Mouse (Mus musculus): Measurements from ENCODE around the gene Pdrg1. TPM values are rescaled to one million over a fixed set of nuclear protein-coding genes. Genes with fewer than 3 reads are reported as not detected.

Pdrg1 gene
- polyA plus RNA-seq, 1 experiment from 2014 or later = 256 TPM

DNA sequence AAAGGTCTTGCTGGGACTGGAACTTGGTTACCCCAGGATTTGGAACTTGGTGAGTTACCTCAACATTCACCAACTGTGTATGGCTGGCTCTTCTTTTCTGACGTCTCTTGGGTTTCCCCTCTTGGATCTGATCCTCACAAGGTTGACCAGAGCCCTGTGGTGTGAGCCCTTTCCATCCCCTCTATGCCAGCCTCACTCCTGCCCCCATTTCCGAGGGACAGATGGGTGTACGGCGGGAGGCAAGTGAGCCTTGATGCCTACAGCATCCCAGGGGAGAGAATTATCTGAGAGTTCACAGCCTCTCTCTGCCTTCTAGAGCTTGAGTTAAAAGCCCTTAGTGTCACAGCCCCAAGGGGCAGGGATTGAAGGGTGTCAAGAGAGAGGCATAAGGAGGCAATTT lies 12.3 kb upstream of the Pdrg1 start:
- Histone ChIP-seq H3K9me3 (replicated peaks) (no peaks in the 10 kb centered on the region), H3K4me3 (replicated peaks) (no peak overlapping the region), H3K9ac (replicated peaks) (no peak overlapping the region), H3K36me3 (no peaks in the 10 kb centered on the region), H3K4me1 (peaks cover 10% of the 10 kb centered on the region), H3K4me2 (no peak overlapping the region), H3K27ac (replicated peaks) (no peak overlapping the region), H3K27me3 (replicated peaks) (peaks cover 6% of the 10 kb centered on the region)
- ATAC-seq (ENCODE audit: low FRiP score) = no peak
- 62% methylated on average over 4 of the region's 4 CpGs for WGBS

DNA sequence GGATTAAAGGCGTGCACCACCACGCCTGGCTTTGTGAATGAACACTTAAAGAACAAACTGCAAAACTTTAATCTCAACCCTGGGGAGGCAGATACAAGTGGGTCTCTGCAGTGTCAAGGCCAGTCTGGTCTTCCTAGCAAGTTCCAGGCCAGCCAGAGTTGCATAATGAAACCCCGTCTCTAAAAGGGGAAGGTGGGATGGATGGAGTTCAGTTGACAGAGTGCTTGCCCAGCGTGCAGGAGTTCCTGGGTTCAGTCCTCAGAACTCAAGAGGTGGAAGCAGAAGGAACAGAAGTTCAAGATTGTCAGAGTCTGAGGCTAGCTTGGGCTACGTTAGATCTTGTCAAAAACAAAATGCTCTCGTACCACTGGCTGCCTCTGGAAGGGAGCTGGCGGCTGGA lies 10.8 kb upstream of the Pdrg1 start:
- Histone ChIP-seq H3K9me3 (replicated peaks) (no peaks in the 10 kb centered on the region), H3K4me1 (peaks cover 9% of the 10 kb centered on the region), H3K27me3 (replicated peaks) (peaks cover 6% of the 10 kb centered on the region), H3K27ac (replicated peaks) (no peak overlapping the region), H3K4me3 (replicated peaks) (no peak overlapping the region), H3K36me3 (no peaks in the 10 kb centered on the region), H3K4me2 (no peak overlapping the region), H3K9ac (replicated peaks) (no peak overlapping the region)
- ATAC-seq (ENCODE audit: low FRiP score) = no peak
- WGBS = 84% methylated on average over 7 of the region's 7 CpGs

DNA sequence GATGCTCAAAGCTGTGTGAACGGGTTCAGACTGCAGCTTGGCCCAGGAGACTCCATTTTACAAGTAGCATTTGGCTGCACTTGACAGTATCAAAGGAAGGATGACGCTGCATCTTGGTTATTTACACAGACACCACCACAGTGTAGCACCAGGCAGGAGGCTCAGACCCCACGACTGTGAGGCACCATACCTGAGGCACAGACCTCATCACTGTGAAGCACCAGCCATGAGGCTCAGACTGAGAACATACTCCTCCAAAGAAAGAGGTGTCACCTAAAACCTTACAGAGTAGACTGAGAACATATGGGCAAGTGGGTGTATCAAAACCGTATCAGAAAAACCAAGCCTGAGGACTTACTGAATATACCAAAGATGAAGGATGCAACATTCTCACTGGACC lies 7.6 kb upstream of the Pdrg1 start:
- Histone ChIP-seq H3K27ac (replicated peaks) (no peak overlapping the region), H3K4me1 (no peaks in the 10 kb centered on the region), H3K4me3 (replicated peaks) (no peak overlapping the region), H3K9me3 (replicated peaks) (no peaks in the 10 kb centered on the region), H3K36me3 (no peaks in the 10 kb centered on the region), H3K9ac (replicated peaks) (no peak overlapping the region), H3K4me2 (no peak overlapping the region), H3K27me3 (replicated peaks) (peaks cover 3% of the 10 kb centered on the region)
- ATAC-seq (ENCODE audit: low FRiP score) = no peak
- WGBS = 64% methylated on average over 4 of the region's 4 CpGs

DNA sequence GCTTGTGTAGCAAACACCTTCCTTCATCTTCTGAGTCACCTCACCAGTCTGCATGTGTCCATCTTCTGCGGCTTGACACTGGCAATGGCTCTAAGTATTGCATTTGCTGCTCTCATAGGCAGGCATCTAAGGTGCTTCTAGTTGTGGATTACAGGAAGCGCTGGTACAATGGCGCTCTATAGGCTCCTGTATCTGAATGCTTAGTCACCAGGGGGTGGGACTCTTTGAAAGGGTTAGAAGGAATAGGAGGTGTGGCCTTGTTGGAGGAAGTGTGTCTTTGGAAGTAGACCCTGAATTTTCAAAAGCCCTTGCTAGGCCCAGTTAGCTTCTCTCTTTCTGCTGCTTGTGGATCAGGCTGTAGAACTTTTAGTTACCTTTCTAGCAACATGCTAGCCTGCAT lies 5.9 kb upstream of the Pdrg1 start:
- H3K27me3 ChIP-seq (replicated peaks) = peaks cover 9% of the 10 kb centered on the region
- H3K9me3 ChIP-seq (replicated peaks) = no peaks in the 10 kb centered on the region
- 68% methylated on average over 3 of the region's 3 CpGs for whole genome bisulfite sequencing
- H3K36me3 ChIP-seq = no peaks in the 10 kb centered on the region
- H3K9ac ChIP-seq (replicated peaks) = no peak overlapping the region
- no peak overlapping the region for H3K27ac ChIP-seq (replicated peaks)
- no peak for ATAC-seq (ENCODE audit: low FRiP score)
- no peak overlapping the region for H3K4me3 ChIP-seq (replicated peaks)
- peaks cover 2% of the 10 kb centered on the region; the same call in 1 of the 2 replicates for H3K4me1 ChIP-seq
- H3K4me2 ChIP-seq = no peak overlapping the region

DNA sequence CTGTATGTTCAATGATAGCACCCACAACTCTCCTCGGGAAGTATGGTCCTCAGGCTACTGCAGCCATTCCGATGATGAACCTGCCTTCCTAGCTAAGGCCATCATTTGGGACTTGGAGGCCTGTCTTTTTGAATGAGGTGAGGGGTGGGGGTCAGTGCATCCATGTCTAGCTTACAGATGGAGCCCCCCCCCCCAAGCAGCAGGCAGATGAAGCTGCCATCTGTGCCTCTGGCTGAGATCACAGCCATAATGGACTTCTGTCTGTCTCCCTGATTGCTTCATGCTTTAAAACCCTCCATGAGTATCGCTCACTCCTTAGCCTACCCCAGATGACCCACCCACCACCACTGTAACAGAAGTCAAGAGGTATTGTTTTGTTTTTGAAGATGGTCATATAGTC lies 4.1 kb upstream of the Pdrg1 start:
- H3K9ac ChIP-seq (replicated peaks) = no peak overlapping the region
- H3K4me2 ChIP-seq = no peak overlapping the region
- H3K36me3 ChIP-seq = no peaks in the 10 kb centered on the region
- 83% methylated on average over 3 of the region's 3 CpGs for WGBS
- ATAC-seq (ENCODE audit: low FRiP score) = no peak
- peaks cover 12% of the 10 kb centered on the region for H3K4me1 ChIP-seq
- H3K9me3 ChIP-seq (replicated peaks) = no peaks in the 10 kb centered on the region
- H3K4me3 ChIP-seq (replicated peaks) = no peak overlapping the region
- H3K27ac ChIP-seq (replicated peaks) = no peak overlapping the region
- peaks cover 9% of the 10 kb centered on the region for H3K27me3 ChIP-seq (replicated peaks)

- Histone ChIP-seq H3K9me3 (replicated peaks) (no peaks in the 10 kb centered on the region), H3K27me3 (replicated peaks) (peaks cover 6% of the 10 kb centered on the region), H3K4me1 (peaks cover 27% of the 10 kb centered on the region), H3K4me2 (no peak overlapping the region), H3K9ac (replicated peaks) (no peak overlapping the region), H3K4me3 (replicated peaks) (no peak overlapping the region), H3K36me3 (peaks cover 19% of the 10 kb centered on the region; the same call in 1 of the 2 replicates), H3K27ac (replicated peaks) (no peak overlapping the region)
- 47% methylated on average over 5 of the region's 5 CpGs for WGBS
- ATAC-seq (ENCODE audit: low FRiP score) = no peak
These were observed 1.6 kb upstream of the Pdrg1 start for GRCm38 (mm10) chr2:153016786-153017185.

GRCm38 (mm10) chr2:153015804-153016203 lies 577 bp upstream of the Pdrg1 start:
- Histone ChIP-seq H3K9ac (replicated peaks) (peak overlapping the region; percentile 33; the same call in 1 of the 2 replicates), H3K27me3 (replicated peaks) (peaks cover 6% of the 10 kb centered on the region), H3K4me3 (replicated peaks) (peak overlapping the region; percentile 95), H3K9me3 (replicated peaks) (no peaks in the 10 kb centered on the region), H3K4me1 (peaks cover 27% of the 10 kb centered on the region), H3K27ac (replicated peaks) (peak overlapping the region; percentile 76), H3K36me3 (peaks cover 29% of the 10 kb centered on the region), H3K4me2 (peak overlapping the region; percentile 88)
- ATAC-seq (ENCODE audit: low FRiP score) = peak; percentile 53
- 21% methylated on average over 8 of the region's 8 CpGs for WGBS

GRCm38 (mm10) chr2:153013724-153014515 lies 1.3 kb downstream of the Pdrg1 start:
- Histone ChIP-seq H3K4me1 (peaks cover 27% of the 10 kb centered on the region), H3K36me3 (peaks cover 48% of the 10 kb centered on the region), H3K4me3 (replicated peaks) (peak overlapping the region; percentile 95), H3K27ac (replicated peaks) (no peak overlapping the region), H3K27me3 (replicated peaks) (peaks cover 6% of the 10 kb centered on the region), H3K4me2 (peak overlapping the region; percentile 88), H3K9ac (replicated peaks) (peak overlapping the region; percentile 83), H3K9me3 (replicated peaks) (no peaks in the 10 kb centered on the region)
- 91% methylated on average over 11 of the region's 11 CpGs for WGBS
- no peak for ATAC-seq (ENCODE audit: low FRiP score)

GRCm38 (mm10) chr2:153009192-153009973 lies 5.8 kb downstream of the Pdrg1 start:
- H3K9me3 ChIP-seq (replicated peaks) = no peaks in the 10 kb centered on the region
- peaks cover 76% of the 10 kb centered on the region for H3K36me3 ChIP-seq
- no peak overlapping the region for H3K27ac ChIP-seq (replicated peaks)
- no peak overlapping the region for H3K4me2 ChIP-seq
- H3K27me3 ChIP-seq (replicated peaks) = no peaks in the 10 kb centered on the region
- no peak for ATAC-seq (ENCODE audit: low FRiP score)
- H3K9ac ChIP-seq (replicated peaks) = no peak overlapping the region
- no peak overlapping the region for H3K4me3 ChIP-seq (replicated peaks)
- WGBS = 93% methylated on average over 12 of the region's 12 CpGs
- peaks cover 15% of the 10 kb centered on the region for H3K4me1 ChIP-seq

- no peak overlapping the region for H3K4me3 ChIP-seq (replicated peaks)
- no peak overlapping the region for H3K27ac ChIP-seq (replicated peaks)
- ATAC-seq (ENCODE audit: low FRiP score) = no peak
- H3K9ac ChIP-seq (replicated peaks) = no peak overlapping the region
- 93% methylated on average over 3 of the region's 3 CpGs for WGBS
- no peaks in the 10 kb centered on the region for H3K27me3 ChIP-seq (replicated peaks)
- H3K4me1 ChIP-seq = peaks cover 3% of the 10 kb centered on the region; the same call in 1 of the 2 replicates
- peaks cover 49% of the 10 kb centered on the region for H3K36me3 ChIP-seq
- H3K4me2 ChIP-seq = no peak overlapping the region
- no peaks in the 10 kb centered on the region for H3K9me3 ChIP-seq (replicated peaks)
These were observed 9.2 kb downstream of the Pdrg1 start for GRCm38 (mm10) chr2:153005981-153006380.

GRCm38 (mm10) chr2:153003681-153004338 lies 11.4 kb downstream of the Pdrg1 start:
- Histone ChIP-seq H3K9ac (replicated peaks) (no peak overlapping the region), H3K27ac (replicated peaks) (no peak overlapping the region), H3K4me1 (peaks cover 3% of the 10 kb centered on the region; the same call in 1 of the 2 replicates), H3K36me3 (peaks cover 27% of the 10 kb centered on the region), H3K27me3 (replicated peaks) (no peaks in the 10 kb centered on the region), H3K4me3 (replicated peaks) (no peak overlapping the region), H3K9me3 (replicated peaks) (no peaks in the 10 kb centered on the region), H3K4me2 (no peak overlapping the region)
- WGBS = 49% methylated on average over 13 of the region's 13 CpGs
- no peak for ATAC-seq (ENCODE audit: low FRiP score)
